Mouse (Mus musculus) left cerebral cortex, adult 11 months (tissue): ENCODE measurements around the gene Twist1.

Experiments used
- DNase-seq: peaks from one replicate; pipeline ENCODE4 v3.0.0; 2022; ENCODE audit warnings: low spot score

The Twist1 gene

GRCm38 (mm10) chr12:33966490-33967415 lies 9.3 kb downstream of the Twist1 start:
- no peak for DNase-seq

DNA sequence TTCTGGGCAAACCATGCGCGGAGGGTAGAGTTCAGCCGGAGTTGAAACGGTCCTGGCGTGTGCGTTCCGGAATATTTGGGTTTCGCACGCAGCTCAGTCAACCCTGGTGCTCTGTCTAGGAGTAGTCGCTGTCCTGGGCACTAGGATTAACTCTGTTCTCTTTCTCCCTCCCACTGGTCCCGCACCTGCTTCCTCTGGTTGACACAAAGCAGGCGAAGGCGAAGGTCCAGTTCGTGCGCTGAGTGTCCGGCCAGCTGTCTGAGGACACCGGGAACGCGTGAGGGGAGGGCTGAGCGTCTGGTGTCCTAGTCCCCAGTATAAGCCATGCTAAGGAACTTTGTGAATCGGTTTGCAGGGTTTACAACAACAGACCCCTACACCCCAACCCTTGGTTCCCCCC lies 10.0 kb downstream of the Twist1 start:
- no peak for DNase-seq

DNA sequence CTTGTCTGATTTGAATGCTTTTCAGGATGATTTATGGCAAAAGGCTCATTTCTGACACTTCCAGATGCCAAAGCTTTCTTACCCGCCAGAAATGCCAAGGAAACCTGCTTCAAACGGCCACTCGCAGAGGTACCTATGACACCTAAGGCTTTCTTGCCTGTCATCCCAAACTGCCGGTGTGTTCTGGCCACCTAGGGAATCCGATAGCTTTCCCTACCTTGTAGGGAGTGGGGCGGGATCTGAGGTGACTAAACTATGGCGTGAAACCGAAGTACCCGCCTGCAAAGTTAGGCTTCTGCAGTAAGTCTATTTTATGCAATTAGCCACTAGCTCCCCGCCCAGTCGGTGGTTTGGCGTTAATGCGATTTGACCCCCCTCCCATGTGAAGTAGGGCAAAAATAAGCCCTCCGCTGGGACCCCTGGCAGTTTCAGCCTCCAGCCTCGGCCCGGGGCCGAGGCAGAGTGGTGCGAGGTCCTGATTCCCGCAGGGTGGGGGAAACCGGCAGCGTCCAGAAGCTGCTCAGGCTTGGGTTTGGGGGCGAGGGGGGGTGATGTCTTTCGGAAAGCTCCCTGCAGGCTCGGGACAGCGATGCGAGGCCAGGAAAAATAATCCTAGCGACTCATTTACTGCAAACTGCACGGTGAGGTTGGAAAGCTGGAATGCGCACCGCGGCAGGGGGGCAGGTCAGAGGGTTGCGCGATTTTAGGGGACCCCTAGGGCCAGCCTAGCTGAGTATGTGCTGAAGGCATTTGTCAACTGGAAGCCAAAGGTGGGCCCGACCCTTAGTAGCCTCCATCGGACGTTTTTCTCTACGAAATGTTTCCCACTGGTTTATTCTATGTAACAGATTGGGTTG lies 10.8 kb downstream of the Twist1 start:
- no peak for DNase-seq

DNA sequence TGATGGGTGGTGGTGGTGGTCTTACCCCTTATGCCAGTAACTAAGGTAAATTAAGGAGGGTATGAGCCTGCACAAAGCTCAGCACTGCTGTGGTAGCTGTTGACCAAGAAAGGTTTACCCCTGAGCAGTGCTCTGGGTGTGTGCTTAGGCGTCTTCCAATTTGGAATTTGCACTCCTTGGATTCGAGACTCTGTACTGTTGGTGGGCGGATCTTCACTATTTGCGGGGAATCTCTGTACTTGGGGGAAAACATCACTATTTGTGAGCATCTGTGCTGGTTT lies 11.4 kb downstream of the Twist1 start:
- DNase-seq: no peak

- DNase-seq: no peak
These were observed 22.7 kb downstream of the Twist1 start for GRCm38 (mm10) chr12:33980159-33980558.

DNA sequence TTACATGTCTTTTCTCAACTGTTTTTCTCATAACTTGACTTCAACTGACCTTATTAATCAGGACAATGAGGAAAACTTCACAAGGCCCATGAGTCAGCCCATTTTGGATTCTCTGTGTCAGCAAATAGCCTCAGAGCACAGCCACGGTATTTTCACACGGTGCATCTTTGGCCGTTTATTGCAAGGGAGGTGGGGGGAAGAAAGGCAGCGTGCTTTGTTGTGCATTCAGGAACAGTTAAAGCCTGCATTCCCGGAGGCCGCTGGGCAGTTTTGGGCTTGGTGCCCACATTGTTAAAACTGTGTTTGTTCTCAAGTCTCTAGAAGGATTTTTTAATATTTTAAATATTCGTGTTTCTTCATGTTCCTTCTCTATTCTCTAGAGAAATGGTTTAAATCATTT lies 24.0 kb downstream of the Twist1 start:
- no peak for DNase-seq

GRCm38 (mm10) chr12:33993127-33993526 lies 35.7 kb downstream of the Twist1 start:
- no peak for DNase-seq
